In genomic region chr10:61657985-61658384, GRCm38 (mm10) we compare ENCODE assay signal across 8 mouse cellular contexts. TPM values are rescaled to one million over a fixed set of nuclear protein-coding genes. Genes with fewer than 3 reads are reported as not detected.
DNase-seq lines count a peak whose midpoint lies in the region; ATAC-seq lines count a peak whose summit lies in the region.

No protein-coding gene starts in this region.

- H3K4me2 ChIP-seq in hindbrain, embryonic 11.5 days (replicated peaks; ENCODE audit: low read depth, low read length): no peak overlapping the region
- no peak overlapping the region for H3K4me2 ChIP-seq in hindbrain, embryonic 13.5 days
- H3K4me2 ChIP-seq in hindbrain, embryonic 16.5 days (ENCODE audit: low read length): no peak overlapping the region

- DNase-seq in hindbrain, embryonic 11.5 days (ENCODE audit: low spot score): peak; percentile 76
- peak; percentile 64 for DNase-seq in ZHBTc4 (ENCODE audit: low read depth, low spot score)
- no peak for DNase-seq in layer of hippocampus, adult 18-20 months (ENCODE audit: low spot score in 2 of 2)
- no peak for DNase-seq in urinary bladder, adult 2 months (ENCODE audit: low spot score)

- WGBS in hindbrain, embryonic 11.5 days: 30% methylated on average over 4 of the region's 4 CpGs
- WGBS in hindbrain, embryonic 13.5 days: 28% methylated on average over 4 of the region's 4 CpGs
- 33% methylated on average over 4 of the region's 4 CpGs for WGBS in hindbrain, embryonic 16.5 days

- H3K9ac ChIP-seq in hindbrain, embryonic 11.5 days (ENCODE audit: low read depth, low read length): no peak overlapping the region
- no peak overlapping the region for H3K9ac ChIP-seq in hindbrain, embryonic 13.5 days
- H3K9ac ChIP-seq in hindbrain, embryonic 16.5 days (ENCODE audit: low read depth, low read length): no peak overlapping the region

- H3K4me1 ChIP-seq in hindbrain, embryonic 11.5 days (replicated peaks; ENCODE audit: control insufficient read depth, insufficient read depth, low read length): no peaks in the 10 kb centered on the region
- H3K4me1 ChIP-seq in hindbrain, embryonic 13.5 days (replicated peaks): peaks cover 6% of the 10 kb centered on the region; the same call in 1 of the 2 replicates
- H3K4me1 ChIP-seq in hindbrain, embryonic 16.5 days (ENCODE audit: control insufficient read depth, insufficient read depth, low read depth, low read length): no peaks in the 10 kb centered on the region

- no peaks in the 10 kb centered on the region for H3K27me3 ChIP-seq in hindbrain, embryonic 11.5 days (ENCODE audit: control insufficient read depth, insufficient read depth, low read length)
- no peaks in the 10 kb centered on the region for H3K27me3 ChIP-seq in hindbrain, embryonic 13.5 days
- H3K27me3 ChIP-seq in hindbrain, embryonic 16.5 days (replicated peaks; ENCODE audit: control insufficient read depth, insufficient read depth, low read length): no peaks in the 10 kb centered on the region

- H3K4me3 ChIP-seq in hindbrain, embryonic 11.5 days (ENCODE audit: low read depth, low read length): no peak overlapping the region
- no peak overlapping the region for H3K4me3 ChIP-seq in hindbrain, embryonic 13.5 days
- no peak overlapping the region for H3K4me3 ChIP-seq in hindbrain, embryonic 16.5 days (ENCODE audit: low read length)

- H3K27ac ChIP-seq in hindbrain, embryonic 11.5 days (ENCODE audit: low read depth, low read length): no peak overlapping the region
- no peak overlapping the region for H3K27ac ChIP-seq in hindbrain, embryonic 13.5 days
- no peak overlapping the region for H3K27ac ChIP-seq in hindbrain, embryonic 16.5 days (ENCODE audit: low read depth, low read length)

- no peaks in the 10 kb centered on the region for H3K9me3 ChIP-seq in hindbrain, embryonic 11.5 days (ENCODE audit: control insufficient read depth, low read length)
- H3K9me3 ChIP-seq in hindbrain, embryonic 13.5 days: no peaks in the 10 kb centered on the region
- H3K9me3 ChIP-seq in hindbrain, embryonic 16.5 days (ENCODE audit: control insufficient read depth, low read length): no peaks in the 10 kb centered on the region

- H3K36me3 ChIP-seq in hindbrain, embryonic 11.5 days (ENCODE audit: control insufficient read depth, insufficient read depth, low read length): peaks cover 5% of the 10 kb centered on the region; the same call in 1 of the 2 replicates
- H3K36me3 ChIP-seq in hindbrain, embryonic 13.5 days: peaks cover 55% of the 10 kb centered on the region
- peaks cover 19% of the 10 kb centered on the region for H3K36me3 ChIP-seq in hindbrain, embryonic 16.5 days (ENCODE audit: control insufficient read depth, insufficient read depth, low read length)

- ATAC-seq in hindbrain, embryonic 11.5 days (ENCODE audit: low FRiP score): no peak
- no peak for ATAC-seq in hindbrain, embryonic 13.5 days (ENCODE audit: low FRiP score)
- peak; percentile 78 for ATAC-seq in CD4-positive, CD25-positive, alpha-beta regulatory T cell, adult 4 months
- peak; percentile 32; the same call in 1 of the 2 replicates for ATAC-seq in hindbrain, embryonic 16.5 days
- ATAC-seq in megakaryocyte progenitor cell, adult 5-6 weeks (replicated peaks; ENCODE audit: poor library complexity): peak; percentile 86

RNA-seq across cellular contexts. Expression of gene Ppa1, which starts 9.6 kb away (rescaled TPM):
- 276 and 297 TPM in 2 replicates for polyA plus RNA-seq in hindbrain, embryonic 11.5 days (2014; fragmentation: Nextera tagmentation; extraction: Ambion mirVana)
- polyA plus RNA-seq in hindbrain, embryonic 13.5 days (2015; fragmentation: Nextera tagmentation; extraction: Ambion mirVana): 206 and 209 TPM in 2 replicates
- 10 to 100 TPM; 64.5 to 77.4 TPM for polyA plus RNA-seq in CD4-positive, CD25-positive, alpha-beta regulatory T cell, adult 4 months (2017; shearing (Covaris generic))
- 207 and 226 TPM in 2 replicates for polyA plus RNA-seq in hindbrain, embryonic 16.5 days (2015; fragmentation: Nextera tagmentation; extraction: Ambion mirVana)
- total RNA-seq in megakaryocyte progenitor cell, adult 5-6 weeks (2015): 94.9 and 95.4 TPM in 2 replicates
- 139 and 176 TPM in 2 replicates for total RNA-seq in megakaryocyte progenitor cell, adult 5-6 weeks (2017)
- 100 to 1,000 TPM; 101 to 109 TPM for total RNA-seq in layer of hippocampus, adult 18-20 months (2021)
- 80.6 and 99.8 TPM in 2 replicates for polyA plus RNA-seq in urinary bladder, adult 2 months (2012; rRNA removed)

RNA-seq across cellular contexts. Expression of gene Sar1a, which starts 22.1 kb away (rescaled TPM):
- 246 and 248 TPM in 2 replicates for polyA plus RNA-seq in hindbrain, embryonic 11.5 days (2014; fragmentation: Nextera tagmentation; extraction: Ambion mirVana)
- polyA plus RNA-seq in hindbrain, embryonic 13.5 days (2015; fragmentation: Nextera tagmentation; extraction: Ambion mirVana): 194 and 201 TPM in 2 replicates
- polyA plus RNA-seq in CD4-positive, CD25-positive, alpha-beta regulatory T cell, adult 4 months (2017; shearing (Covaris generic)): 10 to 100 TPM; 88.4 to 94.6 TPM
- 204 and 210 TPM in 2 replicates for polyA plus RNA-seq in hindbrain, embryonic 16.5 days (2015; fragmentation: Nextera tagmentation; extraction: Ambion mirVana)
- total RNA-seq in megakaryocyte progenitor cell, adult 5-6 weeks (2015): 81.2 and 88.9 TPM in 2 replicates
- 98.0 and 113 TPM in 2 replicates for total RNA-seq in megakaryocyte progenitor cell, adult 5-6 weeks (2017)
- total RNA-seq in layer of hippocampus, adult 18-20 months (2021): 100 to 1,000 TPM; 119 to 122 TPM
- polyA plus RNA-seq in urinary bladder, adult 2 months (2012; rRNA removed): 146 and 162 TPM in 2 replicates

RNA-seq across cellular contexts. Expression of gene Tysnd1, which starts 37.3 kb away (rescaled TPM):
- 29.6 and 30.7 TPM in 2 replicates for polyA plus RNA-seq in hindbrain, embryonic 11.5 days (2014; fragmentation: Nextera tagmentation; extraction: Ambion mirVana)
- 18.2 and 24.7 TPM in 2 replicates for polyA plus RNA-seq in hindbrain, embryonic 13.5 days (2015; fragmentation: Nextera tagmentation; extraction: Ambion mirVana)
- 1 to 10 TPM; 1.9 to 4.0 TPM for polyA plus RNA-seq in CD4-positive, CD25-positive, alpha-beta regulatory T cell, adult 4 months (2017; shearing (Covaris generic))
- 24.5 and 25.0 TPM in 2 replicates for polyA plus RNA-seq in hindbrain, embryonic 16.5 days (2015; fragmentation: Nextera tagmentation; extraction: Ambion mirVana)
- total RNA-seq in megakaryocyte progenitor cell, adult 5-6 weeks (2015): 19.0 and 19.7 TPM in 2 replicates
- total RNA-seq in megakaryocyte progenitor cell, adult 5-6 weeks (2017): 19.9 and 22.7 TPM in 2 replicates
- total RNA-seq in layer of hippocampus, adult 18-20 months (2021): 10 to 100 TPM; 22.2 to 25.9 TPM
- polyA plus RNA-seq in urinary bladder, adult 2 months (2012; rRNA removed): 25.6 and 25.8 TPM in 2 replicates

RNA-seq across cellular contexts. Expression of gene Aifm2, which starts 57.1 kb away (rescaled TPM):
- polyA plus RNA-seq in hindbrain, embryonic 11.5 days (2014; fragmentation: Nextera tagmentation; extraction: Ambion mirVana): 5.0 and 6.1 TPM in 2 replicates
- 8.2 and 8.3 TPM in 2 replicates for polyA plus RNA-seq in hindbrain, embryonic 13.5 days (2015; fragmentation: Nextera tagmentation; extraction: Ambion mirVana)
- polyA plus RNA-seq in CD4-positive, CD25-positive, alpha-beta regulatory T cell, adult 4 months (2017; shearing (Covaris generic)): 1 to 10 TPM; 1.9 to 5.0 TPM
- 15.8 and 19.2 TPM in 2 replicates for polyA plus RNA-seq in hindbrain, embryonic 16.5 days (2015; fragmentation: Nextera tagmentation; extraction: Ambion mirVana)
- 1.2 and 1.3 TPM in 2 replicates for total RNA-seq in megakaryocyte progenitor cell, adult 5-6 weeks (2015)
- 3.7 and 4.4 TPM in 2 replicates for total RNA-seq in megakaryocyte progenitor cell, adult 5-6 weeks (2017)
- total RNA-seq in layer of hippocampus, adult 18-20 months (2021): 1 to 10 TPM; 8.4 to 9.8 TPM
- 188 and 194 TPM in 2 replicates for polyA plus RNA-seq in urinary bladder, adult 2 months (2012; rRNA removed)

Comparison
In these comparisons a context has a peak if more than half of its experiments do, and no peak if none do; other contexts are left out.
1. ATAC-seq: peak in CD4-positive, CD25-positive, alpha-beta regulatory T cell, adult 4 months (single experiment), hindbrain, embryonic 16.5 days (single experiment) and megakaryocyte progenitor cell, adult 5-6 weeks (single experiment); none in hindbrain, embryonic 11.5 days (single experiment) and hindbrain, embryonic 13.5 days (single experiment).
2. DNase-seq: peak in hindbrain, embryonic 11.5 days (single experiment) and ZHBTc4 (single experiment); none in layer of hippocampus, adult 18-20 months (0 of 2) and urinary bladder, adult 2 months (single experiment).